8 mouse cellular contexts compared by ENCODE assay signal in the genomic region with DNA sequence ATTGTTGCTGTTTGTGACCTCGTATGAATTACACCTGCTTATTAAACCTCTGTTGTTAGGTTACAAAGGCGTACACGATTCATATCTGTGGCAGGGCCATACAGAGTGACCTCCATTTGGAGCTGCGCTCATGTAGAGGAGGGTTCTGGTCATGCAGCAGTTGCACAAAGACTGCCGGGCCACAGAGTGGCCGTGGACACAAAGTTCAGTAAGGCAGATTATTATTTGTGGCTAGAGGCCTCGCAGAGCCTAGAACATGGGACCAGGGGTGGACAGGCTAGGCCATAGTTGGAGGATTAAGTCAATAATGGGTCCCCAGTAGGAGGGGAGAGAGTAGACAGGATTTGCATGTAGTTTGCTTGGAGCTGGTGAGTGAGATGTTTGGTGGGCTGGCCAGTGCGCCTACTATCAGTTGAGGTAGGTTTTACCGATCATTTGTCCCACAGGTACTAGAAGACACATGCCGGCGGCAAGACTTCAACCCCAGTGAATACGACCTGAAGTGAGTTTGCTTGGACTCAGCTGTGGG. TPM values are rescaled to one million over a fixed set of nuclear protein-coding genes. Genes with fewer than 3 reads are reported as not detected.
DNase-seq lines count a peak whose midpoint lies in the region; ATAC-seq lines count a peak whose summit lies in the region.

No protein-coding gene starts in this region.

- no peaks in the 10 kb centered on the region for H3K27me3 ChIP-seq in kidney, embryonic 16.5 days (ENCODE audit: insufficient read depth, low read length)
- no peaks in the 10 kb centered on the region for H3K27me3 ChIP-seq in hindbrain, embryonic 14.5 days (ENCODE audit: control insufficient read depth, insufficient read depth, low read length)
- H3K27me3 ChIP-seq in midbrain, embryonic 15.5 days (replicated peaks), result no peaks in the 10 kb centered on the region

- peak overlapping the region; percentile 82 for H3K9ac ChIP-seq in kidney, embryonic 16.5 days (replicated peaks; ENCODE audit: low read length)
- H3K9ac ChIP-seq in hindbrain, embryonic 14.5 days, result peak overlapping the region; percentile 74
- H3K9ac ChIP-seq in midbrain, embryonic 15.5 days, result peak overlapping the region; percentile 67

- peak; percentile 26; the same call in 1 of the 2 replicates for ATAC-seq in kidney, embryonic 16.5 days (ENCODE audit: low FRiP score, low TSS enrichment)
- peak; percentile 3; the same call in 1 of the 2 replicates for ATAC-seq in hindbrain, embryonic 14.5 days (ENCODE audit: low FRiP score)
- peak; percentile 59 for ATAC-seq in midbrain, embryonic 15.5 days (replicated peaks)

- no peaks in the 10 kb centered on the region for H3K9me3 ChIP-seq in kidney, embryonic 16.5 days (ENCODE audit: low read length)
- no peaks in the 10 kb centered on the region for H3K9me3 ChIP-seq in hindbrain, embryonic 14.5 days (ENCODE audit: control insufficient read depth, low read length)
- H3K9me3 ChIP-seq in midbrain, embryonic 15.5 days, result no peaks in the 10 kb centered on the region

- WGBS in kidney, embryonic 16.5 days, result 39% methylated on average over 12 of the region's 12 CpGs
- WGBS in hindbrain, embryonic 14.5 days, result 36% methylated on average over 12 of the region's 12 CpGs
- WGBS in midbrain, embryonic 15.5 days, result 31% methylated on average over 12 of the region's 12 CpGs

- H3K36me3 ChIP-seq in kidney, embryonic 16.5 days (ENCODE audit: insufficient read depth, low read length), result peaks cover 4% of the 10 kb centered on the region
- peaks cover 13% of the 10 kb centered on the region for H3K36me3 ChIP-seq in hindbrain, embryonic 14.5 days (replicated peaks; ENCODE audit: control insufficient read depth, insufficient read depth)
- H3K36me3 ChIP-seq in midbrain, embryonic 15.5 days (replicated peaks), result no peaks in the 10 kb centered on the region; the same call in 1 of the 2 replicates

- H3K4me3 ChIP-seq in kidney, embryonic 16.5 days (ENCODE audit: low read length), result peak overlapping the region; percentile 68
- H3K4me3 ChIP-seq in brown adipose tissue, adult 24 weeks (ENCODE audit: insufficient read depth, low read depth, low read length), result peak overlapping the region; percentile 79
- H3K4me3 ChIP-seq in hindbrain, embryonic 14.5 days (replicated peaks; ENCODE audit: low read length), result peak overlapping the region; percentile 64
- peak overlapping the region; percentile 79 for H3K4me3 ChIP-seq in midbrain, embryonic 15.5 days

- DNase-seq in kidney, postnatal 4 days, result no peak
- no peak for DNase-seq in hindbrain, embryonic 14.5 days (ENCODE audit: low spot score)
- no peak for DNase-seq in T-cell, adult 2 months (ENCODE audit: low spot score)
- DNase-seq in ovary, postnatal 10 days (ENCODE audit: low spot score), result no peak
- DNase-seq in adrenal gland, adult 8-10 months, result no peak

- peak overlapping the region; percentile 95 for H3K4me2 ChIP-seq in kidney, embryonic 16.5 days (replicated peaks; ENCODE audit: low read depth, low read length)
- H3K4me2 ChIP-seq in hindbrain, embryonic 14.5 days (replicated peaks), result peak overlapping the region; percentile 76
- peak overlapping the region; percentile 66 for H3K4me2 ChIP-seq in midbrain, embryonic 15.5 days

- peak overlapping the region; percentile 80 for H3K27ac ChIP-seq in kidney, embryonic 16.5 days (ENCODE audit: low read length)
- peak overlapping the region; percentile 59 for H3K27ac ChIP-seq in brown adipose tissue, adult 24 weeks (replicated peaks; ENCODE audit: low read depth, low read length)
- peak overlapping the region; percentile 90 for H3K27ac ChIP-seq in hindbrain, embryonic 14.5 days
- peak overlapping the region; percentile 94 for H3K27ac ChIP-seq in midbrain, embryonic 15.5 days

- peaks cover 8% of the 10 kb centered on the region for H3K4me1 ChIP-seq in kidney, embryonic 16.5 days (ENCODE audit: insufficient read depth, low read length)
- H3K4me1 ChIP-seq in brown adipose tissue, adult 24 weeks (ENCODE audit: control insufficient read depth, insufficient read depth, insufficient read length, low read length), result peaks cover 3% of the 10 kb centered on the region; the same call in 1 of the 2 replicates
- peaks cover 12% of the 10 kb centered on the region for H3K4me1 ChIP-seq in hindbrain, embryonic 14.5 days (replicated peaks; ENCODE audit: control insufficient read depth, insufficient read depth, low read length)
- H3K4me1 ChIP-seq in midbrain, embryonic 15.5 days, result peaks cover 17% of the 10 kb centered on the region

RNA-seq across cellular contexts. Expression of a gene that starts 0.9 kb away (rescaled TPM):
- 146 TPM in 2 replicates for polyA plus RNA-seq in kidney, embryonic 16.5 days (2015; fragmentation: Nextera tagmentation; extraction: Ambion mirVana)
- polyA plus RNA-seq in brown adipose tissue, adult 24 weeks (2012; ENCODE audit: insufficient read depth, insufficient read length, missing spikeins), result 33.3 and 33.7 TPM in 2 replicates
- polyA plus RNA-seq in hindbrain, embryonic 14.5 days (2014; fragmentation: Nextera tagmentation; extraction: Ambion mirVana), result 123 and 136 TPM in 2 replicates
- polyA plus RNA-seq in midbrain, embryonic 15.5 days (2015; fragmentation: Nextera tagmentation; extraction: Ambion mirVana), result 149 and 158 TPM in 2 replicates
- total RNA-seq in adrenal gland, adult 8-10 months (2022), result 100 to 1,000 TPM; 101 to 108 (median 106) TPM

RNA-seq across cellular contexts. Expression of a gene that starts 12.7 kb away (rescaled TPM):
- 4.8 and 5.9 TPM in 2 replicates for polyA plus RNA-seq in kidney, embryonic 16.5 days (2015; fragmentation: Nextera tagmentation; extraction: Ambion mirVana)
- polyA plus RNA-seq in brown adipose tissue, adult 24 weeks (2012; ENCODE audit: insufficient read depth, insufficient read length, missing spikeins), result not detected in 2 replicates
- polyA plus RNA-seq in hindbrain, embryonic 14.5 days (2014; fragmentation: Nextera tagmentation; extraction: Ambion mirVana), result 2.2 and 3.5 TPM in 2 replicates
- polyA plus RNA-seq in midbrain, embryonic 15.5 days (2015; fragmentation: Nextera tagmentation; extraction: Ambion mirVana), result 1.4 and 1.8 TPM in 2 replicates
- 1 to 10 TPM; 5.1 to 9.0 (median 7.2) TPM for total RNA-seq in adrenal gland, adult 8-10 months (2022)

RNA-seq across cellular contexts. Expression of a gene that starts 25.7 kb away (rescaled TPM):
- polyA plus RNA-seq in kidney, embryonic 16.5 days (2015; fragmentation: Nextera tagmentation; extraction: Ambion mirVana), result 0.51 and 0.73 TPM in 2 replicates
- polyA plus RNA-seq in brown adipose tissue, adult 24 weeks (2012; ENCODE audit: insufficient read depth, insufficient read length, missing spikeins), result 2.7 and 3.8 TPM in 2 replicates
- polyA plus RNA-seq in hindbrain, embryonic 14.5 days (2014; fragmentation: Nextera tagmentation; extraction: Ambion mirVana), result 1.1 and 1.4 TPM in 2 replicates
- polyA plus RNA-seq in midbrain, embryonic 15.5 days (2015; fragmentation: Nextera tagmentation; extraction: Ambion mirVana), result 0.90 and 1.2 TPM in 2 replicates
- total RNA-seq in adrenal gland, adult 8-10 months (2022), result 1 to 10 TPM in 1 of 4 experiments, under 1 TPM in 2, not detected in 1; 0.65 to 1.2 (median 0.81) TPM

RNA-seq across cellular contexts. Expression of a gene that starts 30.1 kb away (rescaled TPM):
- polyA plus RNA-seq in kidney, embryonic 16.5 days (2015; fragmentation: Nextera tagmentation; extraction: Ambion mirVana), result 26.8 and 27.3 TPM in 2 replicates
- 1.0 and 1.3 TPM in 2 replicates for polyA plus RNA-seq in brown adipose tissue, adult 24 weeks (2012; ENCODE audit: insufficient read depth, insufficient read length, missing spikeins)
- 16.8 and 17.9 TPM in 2 replicates for polyA plus RNA-seq in hindbrain, embryonic 14.5 days (2014; fragmentation: Nextera tagmentation; extraction: Ambion mirVana)
- 18.2 and 21.2 TPM in 2 replicates for polyA plus RNA-seq in midbrain, embryonic 15.5 days (2015; fragmentation: Nextera tagmentation; extraction: Ambion mirVana)
- 1 to 10 TPM in 3 of 4 experiments, under 1 TPM in 1; 0.73 to 2.0 (median 1.3) TPM for total RNA-seq in adrenal gland, adult 8-10 months (2022)

RNA-seq across cellular contexts. Expression of a gene that starts 39.9 kb away (rescaled TPM):
- polyA plus RNA-seq in kidney, embryonic 16.5 days (2015; fragmentation: Nextera tagmentation; extraction: Ambion mirVana), result 151 TPM in 2 replicates
- 66.6 and 68.4 TPM in 2 replicates for polyA plus RNA-seq in brown adipose tissue, adult 24 weeks (2012; ENCODE audit: insufficient read depth, insufficient read length, missing spikeins)
- polyA plus RNA-seq in hindbrain, embryonic 14.5 days (2014; fragmentation: Nextera tagmentation; extraction: Ambion mirVana), result 95.7 and 106 TPM in 2 replicates
- 95.6 and 99.7 TPM in 2 replicates for polyA plus RNA-seq in midbrain, embryonic 15.5 days (2015; fragmentation: Nextera tagmentation; extraction: Ambion mirVana)
- 10 to 100 TPM; 49.3 to 61.7 (median 55.7) TPM for total RNA-seq in adrenal gland, adult 8-10 months (2022)

Comparison
In these comparisons a context has a peak if more than half of its experiments do, and no peak if none do; other contexts are left out.
1. ATAC-seq: peak in every context shown above with its lines; median percentile 59 in midbrain, embryonic 15.5 days; 26 in kidney, embryonic 16.5 days; 3 in hindbrain, embryonic 14.5 days.